ENCODE assay signal across 19 mouse cellular contexts in genomic region chr5:12676712-12677111, GRCm38 (mm10).
DNase-seq lines count a peak whose midpoint lies in the region.
"Had no signal": no experiment of that assay in that cellular context is flagged by ENCODE, and none has a peak within 500 bp of the region (broad histone marks: within the 10 kb centered on the region; RNA-seq: fewer than 3 reads in every experiment).

No protein-coding gene starts in this region.

- DNase-seq in embryo, embryonic 10 days (ENCODE audit: low spot score) = peak; percentile 16
- DNase-seq in embryo, embryonic 9.5 days (ENCODE audit: extremely low spot score) = no peak
- peak; percentile 10 for DNase-seq in A20 (ENCODE audit: low read depth, low spot score)
- DNase-seq in forelimb bud, embryonic 11.5 days (ENCODE audit: low read depth, low spot score) = peak; percentile 55
- peak; percentile 18 for DNase-seq in mesoderm, embryonic 11.5 days (ENCODE audit: low read depth, low spot score)
- DNase-seq in thymus, postnatal 10 days (ENCODE audit: low spot score in 2 of 2) = no peak
- DNase-seq in ovary, adult 18-20 months (ENCODE audit: low spot score) = no peak
- DNase-seq: adrenal gland, adult 2 months; adrenal gland, postnatal 14 days; B cell, adult 2 months; cerebellum, adult 11 months; cerebellum, adult 2 months; cerebellum, adult 9-11 months; cerebellum, postnatal 25 days; forebrain, postnatal 0 days; gastrocnemius, postnatal 25 days; heart, adult 2 months; heart, postnatal 14 days; heart, postnatal 4 days had no signal

Comparison
In these comparisons a context has a peak if more than half of its experiments do, and no peak if none do; other contexts are left out.
1. DNase-seq: peak in embryo, embryonic 10 days (single experiment), A20 (single experiment), forelimb bud, embryonic 11.5 days (single experiment) and mesoderm, embryonic 11.5 days (single experiment); none in embryo, embryonic 9.5 days (single experiment), thymus, postnatal 10 days (0 of 2) and ovary, adult 18-20 months (single experiment).